Mouse (Mus musculus) thymus, postnatal 14 days (tissue): ENCODE data around the gene Gm28230.

Experiments
- DNase-seq: peaks from one replicate; pipeline ENCODE4 v3.0.0; 2021

The Gm28230 gene

GRCm38 (mm10) chr2:74725171-74725570 lies 1.4 kb upstream of the Gm28230 start:
- DNase-seq = no peak

GRCm38 (mm10) chr2:74726973-74727639 lies 578 bp downstream of the Gm28230 start:
- no peak for DNase-seq

GRCm38 (mm10) chr2:74727640-74728302 lies 1.2 kb downstream of the Gm28230 start:
- no peak for DNase-seq

- DNase-seq = no peak
Observed at GRCm38 (mm10) chr2:74728303-74728680, 1.8 kb downstream of the Gm28230 start.

- DNase-seq = no peak
Observed at GRCm38 (mm10) chr2:74730331-74730730, 3.8 kb downstream of the Gm28230 start.

GRCm38 (mm10) chr2:74731055-74731454 lies 4.5 kb downstream of the Gm28230 start:
- DNase-seq = no peak

- DNase-seq = no peak
Observed at GRCm38 (mm10) chr2:74731799-74732512, 5.4 kb downstream of the Gm28230 start.

GRCm38 (mm10) chr2:74732513-74733316 lies 6.2 kb downstream of the Gm28230 start:
- DNase-seq = no peak

- DNase-seq = no peak
Observed at GRCm38 (mm10) chr2:74733317-74733661, 6.8 kb downstream of the Gm28230 start.

GRCm38 (mm10) chr2:74733765-74734164 lies 7.2 kb downstream of the Gm28230 start:
- DNase-seq = no peak

GRCm38 (mm10) chr2:74734451-74734850 lies 7.9 kb downstream of the Gm28230 start:
- no peak for DNase-seq

GRCm38 (mm10) chr2:74734996-74735811 lies 8.7 kb downstream of the Gm28230 start:
- no peak for DNase-seq

- no peak for DNase-seq
Observed at GRCm38 (mm10) chr2:74735851-74736687, 9.5 kb downstream of the Gm28230 start.

GRCm38 (mm10) chr2:74736688-74737577 lies 10.4 kb downstream of the Gm28230 start:
- DNase-seq = no peak

GRCm38 (mm10) chr2:74737578-74738070 lies 11.1 kb downstream of the Gm28230 start:
- DNase-seq = no peak

GRCm38 (mm10) chr2:74738623-74739475 lies 12.3 kb downstream of the Gm28230 start:
- DNase-seq = no peak

GRCm38 (mm10) chr2:74739476-74739800 lies 12.9 kb downstream of the Gm28230 start:
- no peak for DNase-seq

GRCm38 (mm10) chr2:74739869-74740268 lies 13.3 kb downstream of the Gm28230 start:
- DNase-seq = no peak
